Mouse (Mus musculus): ENCODE measurements around the gene S100a13.

- TF ChIP-seq POLR2A (IDR thresholded peaks at IDR 0.05; ENCODE audit: borderline replicate concordance, control insufficient read depth, low read depth, low read length) (no peak), CTCF (IDR thresholded peaks at IDR 0.05; ENCODE audit: control insufficient read depth, insufficient read depth, low read length) (no peak)
Measured at GRCm38 (mm10) chr3:90495850-90496525, 18.2 kb upstream of the S100a13 start.

All from bone marrow, adult 2 months (tissue).